Mouse (Mus musculus) CD8-positive naive resting alpha-beta T cell, adult 2 months (primary cell): ENCODE measurements around the gene Ccdc105.

Experiments
- DNase-seq, 2 experiments: peaks; one replicate each; pipeline ENCODE4 v3.0.0; 2022; ENCODE audit warnings: low read depth in 2 of 2, low spot score in 2 of 2

Gene Ccdc105

DNA sequence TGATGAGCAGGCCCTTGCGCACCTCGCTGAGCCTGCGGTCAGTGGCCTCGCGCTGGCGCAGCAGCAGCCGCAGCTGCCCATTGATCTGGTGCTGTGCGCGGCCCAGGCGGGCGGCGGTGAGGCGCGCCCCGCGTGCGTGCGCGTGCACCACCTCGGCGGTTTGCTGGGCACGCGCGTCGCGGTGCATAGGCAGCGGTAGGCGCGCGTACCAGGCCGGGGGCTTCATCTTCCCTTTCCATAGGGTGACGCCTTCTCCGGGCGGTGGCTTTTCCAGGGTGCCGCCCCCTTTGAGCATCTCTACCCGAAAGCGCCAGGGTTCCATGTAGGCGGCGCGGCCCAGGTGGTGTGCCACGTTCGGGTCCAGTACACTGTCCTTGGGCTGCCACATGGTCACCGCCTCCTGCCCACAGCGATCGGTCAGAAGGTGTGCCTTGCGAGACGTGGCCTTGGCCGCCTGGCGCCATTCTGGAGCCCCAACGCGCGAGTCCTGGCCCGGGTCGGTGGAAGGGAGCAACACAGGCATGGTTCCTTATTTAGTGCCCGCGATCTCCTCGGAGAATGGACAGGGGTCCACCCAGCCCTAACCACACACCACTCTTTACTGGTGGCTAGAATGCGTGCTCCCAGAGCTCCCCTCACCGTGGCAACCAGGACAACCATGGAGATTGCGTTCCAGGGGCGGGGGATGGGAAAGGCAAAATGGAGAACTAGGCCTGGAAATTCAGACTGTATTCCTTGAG is at the start of gene Ccdc105:
Gene Ccdc105, minus strand, starts transcription at position 614 of the 740 bp plus-strand sequence.
- no peak for DNase-seq

DNA sequence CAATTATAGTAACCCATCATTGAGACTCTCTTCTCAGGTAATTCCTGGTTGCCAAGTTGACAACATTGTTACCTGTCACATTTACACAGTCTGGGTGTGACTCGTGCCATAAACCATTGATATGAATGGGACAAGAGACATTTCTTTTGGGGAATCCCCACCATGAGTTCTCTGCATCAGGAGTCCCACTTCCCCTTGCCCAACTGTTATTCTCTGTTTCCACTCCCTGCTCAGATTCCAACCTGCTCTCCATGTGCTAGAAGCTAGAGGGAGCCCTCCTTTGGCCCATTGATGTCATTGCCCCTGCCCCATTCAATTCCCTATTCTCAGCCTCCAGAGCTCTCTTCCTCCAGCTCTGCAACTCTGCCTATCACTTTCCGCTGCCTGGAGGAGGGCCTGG is 48.6 kb upstream of the Ccdc105 start:
- no peak for DNase-seq

DNA sequence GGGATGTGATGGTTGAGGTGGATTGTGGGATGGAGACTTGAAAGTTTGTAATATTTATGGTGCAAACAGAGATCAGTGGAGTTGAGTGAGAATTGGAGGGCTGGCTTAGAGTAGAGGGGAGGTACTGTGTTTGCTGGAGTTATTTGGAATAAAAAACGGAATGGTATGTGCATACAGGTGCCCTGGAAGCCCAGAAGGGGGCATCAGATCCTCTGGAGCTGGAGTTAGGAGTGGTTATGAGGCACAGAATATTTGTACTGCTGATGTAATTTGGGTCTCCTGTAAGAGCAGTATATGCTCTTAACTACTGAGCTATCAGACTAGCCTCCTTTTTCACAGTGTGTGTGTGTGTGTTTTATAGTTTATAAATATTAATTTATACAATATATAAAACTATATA is 37.7 kb upstream of the Ccdc105 start:
- no peak for DNase-seq

DNA sequence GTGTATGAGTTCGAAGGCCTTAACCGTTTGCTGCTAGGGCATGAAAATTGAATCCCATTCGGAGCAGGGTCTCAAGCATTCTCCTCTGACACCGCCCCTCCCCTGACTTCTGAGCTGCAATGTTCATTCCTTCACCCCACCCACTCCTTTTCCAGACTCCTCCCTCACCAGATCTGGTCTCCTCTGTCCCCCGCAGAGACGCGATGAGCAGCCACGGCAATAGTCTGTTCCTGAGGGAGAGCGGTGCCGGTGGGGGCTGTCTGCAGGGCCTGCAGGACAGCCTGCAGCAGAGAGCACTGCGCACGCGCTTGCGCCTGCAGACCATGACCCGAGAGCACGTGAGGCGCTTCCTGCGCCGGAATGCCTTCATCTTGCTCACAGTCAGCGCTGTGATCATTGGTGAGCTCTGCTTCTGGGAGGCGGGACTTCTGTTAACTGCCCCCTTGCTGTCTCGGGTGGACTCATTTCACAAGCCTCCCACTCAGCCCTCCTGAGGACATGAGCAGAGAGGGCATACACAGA is 34.8 kb upstream of the Ccdc105 start:
- no peak for DNase-seq

DNA sequence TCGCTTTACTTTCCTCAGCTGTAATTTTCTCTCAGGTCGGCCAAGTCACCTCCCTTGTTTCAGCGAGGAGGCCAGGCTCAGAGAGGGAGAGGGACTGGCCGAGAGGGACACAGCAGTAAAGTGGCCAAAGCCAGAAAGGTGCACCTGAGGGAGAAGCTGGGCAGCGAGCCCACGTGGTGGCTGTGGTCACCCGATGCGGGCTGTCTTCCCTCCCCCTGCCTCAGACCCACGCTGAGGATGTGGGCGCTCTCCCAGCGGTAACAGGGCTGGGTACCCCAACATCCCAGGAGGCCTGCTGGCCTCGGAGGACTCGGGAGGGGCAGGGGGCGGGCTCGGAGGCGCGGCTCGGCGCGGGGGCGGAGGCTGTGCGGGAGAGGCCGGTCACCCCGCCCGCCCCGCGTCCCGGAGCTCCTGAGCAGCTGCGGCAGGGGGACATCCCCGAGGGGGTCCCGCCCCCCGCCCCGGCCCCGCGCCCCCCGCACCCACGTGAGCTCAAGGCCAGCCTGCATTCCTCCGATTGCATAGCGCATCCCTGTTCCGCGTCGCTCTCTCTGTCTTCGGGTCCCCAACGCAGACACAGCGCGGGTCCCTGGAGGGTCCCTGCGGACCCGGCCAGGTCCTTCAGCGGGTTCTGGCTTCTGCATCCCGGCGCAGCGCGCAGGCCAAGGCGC is 27.3 kb upstream of the Ccdc105 start, which contains the start of gene Slc1a6:
Gene Slc1a6, plus strand, starts transcription at position 516 of the 671 bp plus-strand sequence.
- no peak for DNase-seq

DNA sequence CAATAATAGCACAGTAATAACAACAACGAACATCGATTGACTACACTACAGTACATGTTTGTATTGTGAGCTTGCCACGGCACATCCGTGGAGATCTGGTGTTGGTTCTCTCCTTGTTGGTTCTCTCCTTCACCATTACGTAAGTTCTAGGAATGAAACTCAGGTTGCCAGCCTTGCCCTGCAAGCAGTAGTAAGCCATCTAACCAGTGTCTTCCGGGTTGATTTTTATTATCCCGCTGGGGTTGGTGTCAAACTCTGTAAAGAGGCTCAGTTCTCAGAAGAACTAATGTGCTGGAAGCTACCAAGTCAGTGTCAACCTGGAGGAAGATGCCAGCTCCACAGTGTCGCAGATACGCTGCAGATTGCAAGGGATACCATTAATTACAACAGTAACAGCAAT is 26.7 kb upstream of the Ccdc105 start:
- no peak for DNase-seq

- no peak for DNase-seq
These were observed 23.0 kb upstream of the Ccdc105 start for GRCm38 (mm10) chr10:78775830-78776229.

DNA sequence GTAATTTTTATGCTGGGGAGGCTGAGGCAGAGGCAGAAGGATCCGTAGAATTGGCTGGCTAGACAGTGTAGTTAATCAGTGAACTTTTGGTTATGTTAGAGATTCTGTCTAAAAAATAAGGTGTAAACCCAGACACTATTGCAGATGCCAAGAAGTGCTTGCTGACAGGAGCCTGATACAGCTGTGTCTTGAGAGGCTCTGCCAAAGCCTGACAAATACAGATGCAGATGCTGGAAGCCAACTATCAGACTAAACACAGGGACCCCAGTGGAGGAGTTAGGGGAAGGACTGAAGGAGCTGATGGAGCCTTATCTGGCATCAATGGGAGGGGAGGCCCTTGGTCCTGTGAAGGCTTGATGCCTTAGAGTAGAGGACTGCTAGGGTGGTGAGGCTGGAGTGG is 12.7 kb upstream of the Ccdc105 start:
- DNase-seq = no peak

- DNase-seq = no peak
These were observed 3.2 kb upstream of the Ccdc105 start for GRCm38 (mm10) chr10:78756021-78756420.

DNA sequence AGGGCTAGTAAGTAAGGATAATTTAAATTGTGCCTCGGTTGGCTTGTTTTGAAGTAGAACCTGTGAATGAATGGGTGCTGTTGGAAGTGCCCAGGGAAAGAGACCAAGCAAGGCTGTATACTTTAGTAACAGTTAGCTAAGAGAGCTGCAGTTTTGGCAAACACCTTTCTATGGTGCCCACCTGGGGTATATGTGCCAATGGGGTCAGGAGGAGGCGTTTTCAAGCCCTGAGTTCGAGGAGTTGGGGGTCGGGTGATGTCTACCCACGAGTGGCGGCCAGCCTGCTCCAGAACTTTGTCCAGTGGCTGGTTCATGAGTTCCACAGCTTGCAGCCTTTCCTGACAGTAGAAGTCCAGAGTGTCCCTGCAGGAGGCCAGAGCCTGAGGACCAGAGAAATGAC is 3.9 kb downstream of the Ccdc105 start:
- DNase-seq = no peak

DNA sequence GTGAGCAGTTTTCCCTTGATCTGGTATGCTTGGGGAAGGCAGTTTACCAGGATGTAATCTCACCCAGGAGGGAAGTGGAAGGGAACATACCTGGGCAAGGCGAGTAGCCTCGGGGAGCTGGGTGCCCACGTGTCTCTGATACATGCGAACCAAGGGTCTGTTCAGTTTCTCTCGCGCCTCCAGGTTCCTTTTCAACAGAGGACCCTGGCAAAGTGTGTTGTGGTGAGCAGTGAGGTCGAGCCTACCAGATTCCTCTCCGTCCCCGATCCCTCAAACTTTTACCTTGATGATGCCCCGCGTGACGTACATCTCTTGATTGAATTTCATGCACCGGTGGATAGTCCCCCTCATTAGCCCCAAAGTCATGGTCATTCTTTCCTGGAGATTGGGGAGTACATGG is 4.7 kb downstream of the Ccdc105 start:
- DNase-seq = no peak

DNA sequence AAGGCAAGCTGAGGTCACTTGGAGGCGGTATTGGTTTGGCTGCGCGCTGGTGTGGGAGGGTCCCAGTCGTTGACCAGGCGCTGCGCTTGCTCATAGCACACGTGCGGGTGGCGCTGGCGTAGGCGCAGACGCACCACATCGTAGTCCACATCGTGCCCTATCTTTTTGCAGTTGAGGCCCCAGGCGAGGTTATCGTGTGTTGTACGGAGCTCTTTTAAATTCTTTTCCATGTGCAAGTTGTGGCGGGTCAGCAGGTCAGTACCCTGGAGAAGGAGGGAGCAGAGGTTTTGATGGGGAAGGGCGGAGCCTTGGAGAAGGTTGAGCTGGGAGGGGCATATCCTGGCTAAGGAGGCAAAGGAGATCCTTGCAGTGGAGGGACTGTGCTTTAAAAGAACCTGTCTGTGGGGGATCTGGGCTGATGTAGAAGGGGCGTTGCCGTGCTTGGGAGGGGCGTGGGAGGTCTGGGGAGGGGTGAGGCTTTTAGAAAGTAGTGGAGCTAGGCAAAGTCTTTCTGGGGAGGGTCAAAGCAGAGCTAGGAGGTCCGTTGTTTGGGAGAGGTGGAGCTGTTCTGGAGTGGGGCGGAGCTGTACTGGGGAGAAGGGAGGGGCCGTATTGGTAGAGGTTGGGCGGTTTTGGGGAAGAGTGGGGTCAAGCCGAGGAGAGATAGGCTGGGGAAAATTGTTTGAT is 5.7 kb downstream of the Ccdc105 start:
- no peak for DNase-seq

GRCm38 (mm10) chr10:78745453-78746232 is 7.2 kb downstream of the Ccdc105 start:
- no peak for DNase-seq

DNA sequence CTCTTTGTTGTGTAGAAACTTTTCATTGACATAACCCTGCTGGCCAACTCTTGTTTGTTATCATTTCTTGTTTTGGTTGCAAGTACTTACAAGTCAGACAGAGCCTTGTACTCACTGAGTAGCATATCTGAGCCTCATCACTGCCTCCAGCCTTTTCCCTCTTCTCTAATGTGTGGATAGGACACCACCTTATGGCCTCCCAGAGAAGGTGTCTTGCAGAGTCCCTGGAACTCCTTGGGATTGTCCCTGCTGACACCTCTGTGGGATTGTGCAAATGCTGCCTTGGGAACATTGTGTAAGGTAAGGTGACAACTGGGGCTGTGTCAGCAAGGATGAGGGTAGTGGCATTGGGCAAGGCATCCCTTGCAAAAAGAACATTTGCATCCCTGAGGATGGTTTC is 9.1 kb downstream of the Ccdc105 start:
- DNase-seq = no peak

DNA sequence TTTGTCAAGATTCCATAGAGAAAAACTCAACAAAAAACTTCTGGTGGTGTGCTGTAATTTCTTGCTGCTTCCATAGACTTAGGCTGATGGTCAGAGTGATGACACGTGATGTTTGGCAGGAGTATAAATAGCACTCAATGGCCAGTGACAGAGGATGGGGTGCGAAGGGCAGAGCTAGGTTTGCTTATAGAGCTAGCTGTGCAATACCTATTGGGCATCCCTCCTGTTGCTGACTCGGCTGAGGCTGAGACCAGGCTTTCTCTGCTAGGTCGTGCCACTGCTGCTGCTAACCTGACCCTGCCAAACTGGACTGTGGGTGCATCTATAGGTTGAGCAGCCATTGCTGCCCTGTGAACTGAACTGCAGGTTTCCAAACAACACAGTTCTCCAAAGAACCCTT is 13.0 kb downstream of the Ccdc105 start:
- DNase-seq = no peak

DNA sequence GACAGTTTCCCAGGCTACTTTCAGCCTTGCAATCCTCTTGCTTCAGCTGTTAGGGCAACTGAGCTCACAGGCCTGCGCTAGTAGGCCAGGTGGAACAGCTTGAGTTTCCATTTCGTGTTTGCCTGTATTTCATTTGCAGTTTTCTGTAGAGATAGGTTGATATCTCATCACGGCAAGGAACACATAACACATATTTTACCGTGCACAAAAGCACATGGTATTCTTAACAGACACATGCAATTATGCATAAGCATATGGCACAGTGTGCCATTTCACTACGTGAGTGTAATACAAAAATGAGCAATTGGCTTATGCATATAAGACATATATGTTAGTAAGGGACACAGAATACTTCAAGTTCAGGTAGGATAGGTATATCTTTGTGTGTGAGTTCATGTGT is 25.0 kb downstream of the Ccdc105 start:
- DNase-seq = no peak

- DNase-seq = no peak
These were observed 25.8 kb downstream of the Ccdc105 start for GRCm38 (mm10) chr10:78727035-78727434.

DNA sequence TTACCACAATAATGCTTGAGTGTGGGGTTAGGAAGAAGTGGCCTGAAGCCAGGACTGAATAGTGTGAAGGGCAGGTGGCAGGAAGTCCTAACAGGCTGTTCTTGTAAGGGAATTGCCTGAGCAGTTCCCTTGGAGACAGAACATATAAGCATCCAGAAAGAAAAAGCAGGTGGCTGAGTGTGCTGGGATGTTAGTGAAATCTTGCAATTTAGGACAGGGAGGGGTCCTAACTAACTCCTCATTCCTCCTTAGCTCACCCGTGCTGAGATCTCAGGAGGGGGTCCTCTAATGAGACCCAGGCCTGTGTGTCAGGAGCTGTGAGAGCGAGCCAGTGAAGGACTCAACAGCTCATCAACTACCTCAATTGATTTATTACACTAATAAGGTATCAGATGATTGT is 29.4 kb downstream of the Ccdc105 start:
- no peak for DNase-seq

- no peak for DNase-seq
These were observed 30.2 kb downstream of the Ccdc105 start for GRCm38 (mm10) chr10:78722654-78723053.

DNA sequence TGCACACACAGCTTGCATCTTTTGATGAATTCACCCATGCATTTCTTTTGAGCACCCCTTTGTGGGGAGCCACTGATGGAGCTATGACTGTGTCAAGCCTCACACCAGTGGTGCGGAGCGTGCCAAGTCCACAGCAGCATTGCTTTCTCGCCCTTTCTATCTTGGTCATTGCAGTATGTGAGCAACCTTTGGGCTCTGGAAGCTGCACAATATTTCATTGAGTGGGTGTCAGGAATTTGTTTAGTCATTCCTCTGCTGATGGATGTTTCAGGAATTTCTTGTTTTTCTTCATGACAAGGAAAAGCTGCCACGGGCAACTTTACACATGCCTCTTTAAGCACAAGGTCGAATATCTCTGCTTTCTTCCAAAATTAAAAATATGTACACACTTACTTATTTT is 30.8 kb downstream of the Ccdc105 start:
- no peak for DNase-seq

DNA sequence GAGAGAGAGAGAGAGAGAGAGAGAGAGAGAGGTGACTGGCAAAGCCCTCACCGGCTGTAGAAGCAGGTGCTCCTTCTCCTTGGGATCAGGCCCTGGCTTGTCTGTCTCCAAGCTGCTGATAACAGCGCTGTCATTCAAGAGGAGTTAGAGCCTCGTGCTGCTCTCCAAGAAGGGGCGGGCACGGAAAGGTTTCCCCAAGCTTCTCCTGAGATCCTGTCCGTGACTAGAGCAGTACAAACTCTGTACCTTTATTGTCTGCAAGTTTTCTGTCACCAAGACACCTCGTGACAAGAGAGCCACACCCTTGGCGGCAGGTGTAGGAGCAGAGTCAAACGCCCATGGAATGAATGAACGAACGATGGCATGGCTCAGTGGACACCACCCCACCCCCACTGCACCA is 34.8 kb downstream of the Ccdc105 start, which contains the start of gene Casp14:
Gene Casp14, minus strand, starts transcription at position 239 of the 400 bp plus-strand sequence.
- no peak for DNase-seq
